Mouse (Mus musculus) liver, embryonic 13.5 days (tissue): ENCODE results near the gene Ankrd17. TPM values are rescaled to one million over a fixed set of nuclear protein-coding genes. Genes with fewer than 3 reads are reported as not detected.

Experiments used
- ATAC-seq: fragments of 200-750 bp; cut with Nextera tagmentation; 2 replicates; pipeline ENCODE4 v1.8.0; 2017; ENCODE audit warnings: low read depth, mild to moderate bottlenecking, moderate number of reproducible peaks, moderate library complexity
- DNase-seq: peaks from one replicate; pipeline ENCODE4 v3.0.0; 2022
- H3K27ac ChIP-seq: fragments of 300-500 bp; sonication (generic); 2 replicates; pipeline ENCODE4 v1.5.1; 2015; ENCODE audit warnings: moderate library complexity, mild to moderate bottlenecking, inconsistent platforms
- H3K27me3 ChIP-seq: fragments of 300-500 bp; sonication (generic); 2 replicates; pipeline ENCODE4 v1.6.1; 2015; ENCODE audit warnings: mild to moderate bottlenecking, inconsistent platforms
- H3K36me3 ChIP-seq: fragments of 300-500 bp; sonication (generic); 2 replicates; pipeline ENCODE4 v1.6.1; 2015; ENCODE audit warnings: mild to moderate bottlenecking, inconsistent platforms
- H3K4me1 ChIP-seq: fragments of 300-500 bp; sonication (generic); replicated peaks from 2 replicates; pipeline ENCODE4 v1.6.1; 2015; ENCODE audit warnings: inconsistent platforms
- H3K4me2 ChIP-seq: fragments of 300-500 bp; sonication (generic); 2 replicates; pipeline ENCODE4 v1.6.1; 2015; ENCODE audit warnings: inconsistent platforms, mild to moderate bottlenecking, moderate library complexity
- H3K4me3 ChIP-seq: fragments of 300-500 bp; sonication (generic); replicated peaks from 2 replicates; pipeline ENCODE4 v1.5.1; 2015; ENCODE audit warnings: mild to moderate bottlenecking, inconsistent platforms
- H3K9ac ChIP-seq: fragments of 300-500 bp; sonication (generic); 2 replicates; pipeline ENCODE4 v1.6.1; 2015; ENCODE audit warnings: mild to moderate bottlenecking, inconsistent platforms
- H3K9me3 ChIP-seq: fragments of 300-500 bp; sonication (generic); replicated peaks from 2 replicates; pipeline ENCODE4 v1.6.1; 2016; ENCODE audit warnings: inconsistent platforms
- WGBS: fragments of 180-500 bp; shearing (Covaris S2); methylation state at CpG from one replicate; pipeline ENCODE4 v1.1.7; 2015; ENCODE audit not compliant: insufficient replicate concordance; 5-methylcytosine and 5-hydroxymethylcytosine counted together
- polyA plus RNA-seq: library from polyadenylated mRNA; unstranded; fragments of >200 nt; fragmentation: Nextera tagmentation; extraction: Ambion mirVana; gene quantifications from 2 replicates; pipeline ENCODE4 v1.2.1, GENCODE M21; 2015

The Ankrd17 gene
- polyA plus RNA-seq: 9.3 and 10.0 TPM in 2 replicates

DNA sequence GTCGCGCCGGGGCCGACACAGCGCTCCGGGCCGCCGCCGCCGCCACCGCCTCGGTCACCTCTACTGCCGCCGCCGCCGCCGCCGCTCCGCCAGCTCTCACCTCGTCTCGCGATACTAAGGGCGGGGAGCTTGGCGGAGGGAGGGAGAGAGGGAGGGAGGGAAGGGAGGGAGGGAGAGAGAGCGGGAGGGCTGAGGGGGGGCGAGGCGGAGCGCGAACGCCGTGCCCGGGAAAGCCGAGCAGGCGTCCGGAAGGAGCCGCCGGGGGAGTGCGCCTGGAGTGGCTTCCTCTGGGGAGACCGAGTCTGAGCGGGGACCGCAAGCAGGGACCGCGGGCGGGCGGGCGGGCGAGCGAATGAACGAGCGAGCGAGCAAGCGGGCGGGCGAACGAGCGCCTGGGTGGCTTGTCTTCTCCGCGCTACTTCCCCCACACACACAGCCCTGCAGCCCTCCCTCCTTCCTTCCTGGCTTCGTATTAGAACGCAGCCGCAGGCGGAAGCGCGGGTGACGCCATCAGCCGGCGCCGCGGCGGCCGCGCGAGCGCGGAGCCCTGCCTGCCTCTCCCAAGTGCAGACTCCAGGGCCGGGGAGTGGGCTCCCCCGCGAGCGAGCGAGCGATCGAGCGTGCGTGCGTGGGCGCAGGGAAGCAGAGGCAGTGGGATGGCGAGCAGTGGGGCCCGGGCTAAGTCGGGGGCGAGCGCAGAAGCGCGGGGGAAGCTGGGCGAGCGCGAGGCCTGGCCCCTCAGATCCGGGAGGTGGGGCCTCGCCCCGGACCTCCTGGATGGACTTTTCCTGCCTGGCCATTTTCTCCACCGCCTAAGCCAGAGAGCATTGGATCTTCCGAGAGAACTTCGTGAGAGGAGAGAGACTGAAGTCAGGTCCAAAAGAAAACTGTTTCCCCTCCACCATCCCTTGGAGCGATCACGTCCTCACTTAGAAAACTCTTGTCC lies at the start of gene Ankrd17:
Gene Ankrd17, minus strand, starts transcription at position 457 of the 946 bp plus-strand sequence.
- Histone ChIP-seq H3K9me3 (no peaks in the 10 kb centered on the region), H3K27me3 (no peaks in the 10 kb centered on the region), H3K27ac (peak within 1 kb of the TSS; percentile 97), H3K36me3 (0 out of 2 replicates have a peak, but pooled peaks cover 4% of the 10 kb centered on the region), H3K4me3 (peak within 1 kb of the TSS; percentile 95), H3K9ac (peak within 1 kb of the TSS; percentile 95), H3K4me1 (peaks cover 34% of the 10 kb centered on the region), H3K4me2 (peak within 1 kb of the TSS; percentile 88)
- WGBS: under 1% methylated on average over 75 of the region's 104 CpGs
- ATAC-seq: peak; percentile 87
- peak; percentile 79 for DNase-seq

DNA sequence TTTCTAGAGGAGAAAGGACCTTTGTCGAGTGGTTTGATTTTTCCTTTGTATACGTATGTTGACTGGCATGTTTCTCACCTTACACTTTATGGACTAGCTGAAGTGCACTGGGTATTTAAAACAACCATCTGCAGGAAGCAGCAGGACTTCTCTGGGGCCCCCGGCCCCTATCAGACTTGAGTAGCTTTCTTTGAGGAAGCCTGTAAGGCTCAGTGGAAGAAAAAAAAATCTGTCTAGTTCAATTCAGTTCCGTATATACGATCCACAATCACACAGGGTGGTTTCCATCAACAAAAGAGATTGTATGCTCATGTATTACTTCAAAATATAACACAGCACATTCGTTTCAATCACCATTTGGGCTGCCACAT lies 48.5 kb upstream of the Ankrd17 start:
- Histone ChIP-seq H3K4me1 (peaks cover 6% of the 10 kb centered on the region; the same call in 1 of the 2 replicates), H3K4me3 (no peak overlapping the region), H3K36me3 (no peaks in the 10 kb centered on the region), H3K9ac (no peak overlapping the region), H3K27me3 (no peaks in the 10 kb centered on the region), H3K27ac (peak overlapping the region; percentile 56), H3K9me3 (no peaks in the 10 kb centered on the region), H3K4me2 (no peak overlapping the region)
- ATAC-seq: no peak
- 9% methylated on average over 6 of the region's 6 CpGs for WGBS
- DNase-seq: no peak

DNA sequence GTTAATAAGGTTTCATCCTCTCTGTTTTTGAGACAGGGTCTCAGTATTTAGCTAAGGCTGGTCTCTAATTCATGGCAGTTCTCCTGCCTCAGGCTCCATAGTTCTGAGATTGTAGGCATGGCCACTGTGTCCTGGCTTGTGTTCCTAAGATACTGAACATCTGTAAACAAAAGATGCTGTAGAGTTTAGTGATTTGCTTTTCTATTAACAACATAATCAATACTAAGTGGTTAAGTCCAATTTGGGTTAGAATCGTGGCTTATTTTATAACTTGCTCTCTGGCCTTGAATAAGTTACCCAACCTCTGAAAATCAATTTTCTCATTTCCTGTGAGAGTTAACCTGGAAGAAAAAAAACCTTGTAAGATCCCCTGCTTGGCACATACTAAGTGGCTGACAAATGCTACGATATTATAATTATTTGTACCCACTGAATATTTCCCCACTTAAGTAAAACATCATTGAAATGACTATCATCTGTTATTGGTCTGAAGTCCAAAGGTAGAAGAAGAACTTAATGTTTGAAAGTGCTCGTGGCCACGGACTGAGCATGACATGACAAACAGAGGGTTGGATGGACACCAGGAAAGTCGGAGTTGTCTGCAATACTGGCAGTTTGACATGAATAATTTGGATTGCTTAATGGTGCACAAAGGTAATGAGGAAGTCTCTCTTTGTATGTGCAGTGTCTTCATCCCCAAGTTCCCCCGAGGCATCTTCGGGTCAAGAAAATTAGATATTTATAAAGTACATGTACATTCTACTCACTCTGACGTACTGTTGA lies 48.0 kb upstream of the Ankrd17 start:
- Histone ChIP-seq H3K4me1 (peaks cover 6% of the 10 kb centered on the region; the same call in 1 of the 2 replicates), H3K36me3 (no peaks in the 10 kb centered on the region), H3K9ac (no peak overlapping the region), H3K27ac (peak overlapping the region; percentile 56), H3K4me3 (no peak overlapping the region), H3K4me2 (no peak overlapping the region), H3K9me3 (no peaks in the 10 kb centered on the region), H3K27me3 (no peaks in the 10 kb centered on the region)
- WGBS: 36% methylated on average over 8 of the region's 8 CpGs
- ATAC-seq: peak; percentile 45; the same call in 1 of the 2 replicates
- no peak for DNase-seq

DNA sequence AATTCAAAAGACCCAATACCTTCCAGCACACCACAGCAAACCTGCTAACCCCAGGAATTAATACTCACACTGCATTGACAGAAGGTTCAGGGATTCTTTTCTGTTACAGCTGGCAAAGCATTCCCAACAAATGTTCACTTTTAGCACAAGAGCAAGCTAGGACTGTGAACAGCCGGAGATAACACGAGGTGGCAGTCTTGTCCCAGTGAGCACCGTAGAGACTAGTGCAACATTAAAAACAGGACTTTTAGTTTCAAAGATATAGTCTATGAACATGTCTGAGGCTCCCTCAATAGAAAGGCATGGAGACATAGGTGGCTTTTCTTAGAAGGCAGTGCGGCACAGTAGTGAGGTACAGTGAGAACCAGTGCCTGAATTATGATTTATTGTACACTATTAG lies 38.8 kb upstream of the Ankrd17 start:
- no peaks in the 10 kb centered on the region for H3K4me1 ChIP-seq
- H3K4me2 ChIP-seq: no peak overlapping the region
- 57% methylated on average over 4 of the region's 4 CpGs for WGBS
- H3K27me3 ChIP-seq: no peaks in the 10 kb centered on the region
- DNase-seq (no peak), ATAC-seq (peak; percentile 54; the same call in 1 of the 2 replicates)
- no peak overlapping the region for H3K27ac ChIP-seq
- H3K4me3 ChIP-seq: no peak overlapping the region
- H3K9me3 ChIP-seq: no peaks in the 10 kb centered on the region
- no peak overlapping the region for H3K9ac ChIP-seq
- H3K36me3 ChIP-seq: no peaks in the 10 kb centered on the region

DNA sequence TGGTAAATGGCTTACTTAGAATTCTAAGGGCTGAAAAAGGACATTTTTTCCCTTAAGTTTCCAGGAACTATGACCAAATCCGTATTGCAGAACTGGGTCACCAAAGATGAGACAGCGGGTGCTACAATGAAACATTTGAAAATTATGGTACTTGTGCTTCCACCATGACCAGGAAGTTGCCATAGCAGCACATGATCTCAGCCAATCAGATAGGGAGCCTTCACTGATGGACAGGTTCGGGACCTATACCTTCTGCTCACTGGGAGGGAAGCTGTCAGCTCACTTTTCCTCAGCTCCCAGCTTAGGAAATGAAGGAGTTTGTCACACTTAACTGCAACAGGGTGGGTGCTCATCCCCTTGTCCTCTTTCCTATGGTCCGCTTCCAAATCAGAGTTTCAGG lies 30.4 kb upstream of the Ankrd17 start:
- H3K9me3 ChIP-seq: no peaks in the 10 kb centered on the region

DNA sequence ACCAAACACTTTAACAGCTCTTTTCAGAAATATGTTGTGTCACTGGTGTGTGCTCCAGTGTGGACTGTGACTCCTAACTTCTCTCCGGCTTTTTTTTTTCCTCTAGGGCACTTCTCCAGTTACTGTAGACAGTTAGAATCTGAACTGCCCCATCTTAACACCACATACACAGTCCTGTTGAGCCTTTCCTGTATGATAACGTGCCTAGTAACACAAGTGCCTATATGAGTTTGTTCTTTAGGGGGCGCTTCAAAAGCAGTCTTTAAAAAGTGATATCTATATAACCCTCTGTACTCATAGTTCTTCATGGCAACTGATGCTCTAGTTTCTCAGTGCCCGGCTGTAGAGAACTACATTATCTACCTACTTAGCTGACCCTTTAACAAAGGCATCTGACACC lies 27.9 kb upstream of the Ankrd17 start:
- 43% methylated on average over 4 of the region's 4 CpGs for WGBS

More for the DNA sequence above, 30.4 kb upstream of the Ankrd17 start:
- ATAC-seq (no peak), DNase-seq (no peak)
- Histone ChIP-seq H3K4me1 (no peaks in the 10 kb centered on the region), H3K9ac (no peak overlapping the region), H3K4me2 (no peak overlapping the region), H3K27ac (no peak overlapping the region), H3K36me3 (no peaks in the 10 kb centered on the region), H3K4me3 (no peak overlapping the region), H3K27me3 (no peaks in the 10 kb centered on the region)
- 64% methylated on average over 4 of the region's 4 CpGs for WGBS

DNA sequence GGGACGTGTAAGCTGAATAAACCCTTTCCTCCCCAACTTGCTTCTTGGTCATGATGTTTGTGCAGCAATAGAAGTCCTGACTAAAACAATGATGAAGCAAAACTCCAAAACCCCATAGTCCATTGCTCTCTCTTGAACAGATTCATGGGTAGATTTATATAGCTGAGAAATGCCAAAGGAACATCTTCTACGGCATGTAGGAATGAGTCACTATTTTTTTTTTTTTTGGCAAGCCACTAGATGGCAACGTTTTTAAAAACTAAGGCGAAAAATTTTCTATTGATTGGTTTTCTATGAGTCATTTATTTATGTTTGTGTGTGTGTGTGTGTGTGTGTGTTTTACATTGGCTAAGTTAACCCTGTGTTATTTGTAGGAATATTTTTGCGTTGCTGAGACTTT lies 27.4 kb upstream of the Ankrd17 start:
- no peak overlapping the region for H3K4me2 ChIP-seq
- H3K4me1 ChIP-seq: no peaks in the 10 kb centered on the region
- ATAC-seq (no peak), DNase-seq (no peak)
- H3K27me3 ChIP-seq: no peaks in the 10 kb centered on the region
- H3K9ac ChIP-seq: no peak overlapping the region
- H3K36me3 ChIP-seq: no peaks in the 10 kb centered on the region
- no peak overlapping the region for H3K27ac ChIP-seq
- H3K4me3 ChIP-seq: no peak overlapping the region
- 47% methylated on average over 5 of the region's 5 CpGs for WGBS
- H3K9me3 ChIP-seq: no peaks in the 10 kb centered on the region

More for the DNA sequence above, 27.9 kb upstream of the Ankrd17 start:
- Histone ChIP-seq H3K27ac (no peak overlapping the region), H3K9ac (no peak overlapping the region), H3K27me3 (no peaks in the 10 kb centered on the region), H3K36me3 (no peaks in the 10 kb centered on the region), H3K4me2 (no peak overlapping the region), H3K4me3 (no peak overlapping the region), H3K4me1 (no peaks in the 10 kb centered on the region), H3K9me3 (no peaks in the 10 kb centered on the region)
- no peak for ATAC-seq
- DNase-seq: no peak

DNA sequence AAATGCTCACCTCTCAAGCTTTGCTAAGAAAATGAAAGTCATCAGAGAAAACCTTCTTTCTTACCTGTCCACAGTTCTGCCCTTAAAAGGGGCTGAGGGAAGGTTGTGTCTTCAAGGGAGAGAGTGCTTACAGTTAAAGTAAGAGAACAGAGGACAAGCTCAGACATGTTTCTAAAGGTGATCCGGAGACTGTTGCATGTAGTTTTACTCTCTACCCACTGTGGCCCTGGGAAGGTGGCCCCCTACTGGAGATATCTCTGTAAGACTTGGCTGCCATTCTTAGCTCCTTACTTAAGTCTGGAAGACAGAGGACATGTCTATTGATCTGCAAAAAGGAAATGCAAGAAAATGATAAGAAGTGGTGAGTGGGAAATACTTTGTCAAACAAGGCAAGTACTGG lies 16.7 kb upstream of the Ankrd17 start:
- H3K36me3 ChIP-seq: no peaks in the 10 kb centered on the region
- no peak overlapping the region for H3K9ac ChIP-seq
- H3K4me3 ChIP-seq: no peak overlapping the region
- WGBS: 39% methylated on average over 1 of the region's 1 CpGs
- H3K27me3 ChIP-seq: no peaks in the 10 kb centered on the region
- ATAC-seq (no peak), DNase-seq (peak; percentile 8)
- no peak overlapping the region for H3K4me2 ChIP-seq
- no peaks in the 10 kb centered on the region for H3K4me1 ChIP-seq
- H3K9me3 ChIP-seq: no peaks in the 10 kb centered on the region
- no peak overlapping the region for H3K27ac ChIP-seq

DNA sequence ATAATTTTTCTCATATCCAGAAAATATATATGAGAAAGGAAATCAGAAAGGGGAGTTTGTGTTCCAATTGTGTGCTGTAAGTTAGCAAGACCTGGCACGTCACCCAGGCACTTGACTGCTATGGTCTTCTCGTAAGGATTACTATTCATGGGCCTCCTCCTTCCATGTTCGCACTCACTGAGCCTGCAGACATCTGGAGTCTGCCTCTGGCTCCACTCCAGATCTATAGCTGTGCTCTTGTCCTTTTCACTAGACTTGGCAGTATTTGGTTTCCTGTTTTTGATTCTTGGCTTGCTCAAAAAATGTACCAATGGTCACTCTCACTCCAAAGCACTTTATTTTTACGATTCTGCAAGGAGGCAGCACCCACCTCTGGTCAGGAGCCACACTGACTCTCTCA lies 15.1 kb upstream of the Ankrd17 start:
- no peak for DNase-seq
- Histone ChIP-seq H3K4me1 (no peaks in the 10 kb centered on the region), H3K27ac (no peak overlapping the region), H3K4me3 (no peak overlapping the region), H3K4me2 (no peak overlapping the region), H3K36me3 (no peaks in the 10 kb centered on the region), H3K9me3 (no peaks in the 10 kb centered on the region), H3K9ac (no peak overlapping the region), H3K27me3 (no peaks in the 10 kb centered on the region)
- 57% methylated on average over 4 of the region's 4 CpGs for WGBS
- no peak for ATAC-seq

DNA sequence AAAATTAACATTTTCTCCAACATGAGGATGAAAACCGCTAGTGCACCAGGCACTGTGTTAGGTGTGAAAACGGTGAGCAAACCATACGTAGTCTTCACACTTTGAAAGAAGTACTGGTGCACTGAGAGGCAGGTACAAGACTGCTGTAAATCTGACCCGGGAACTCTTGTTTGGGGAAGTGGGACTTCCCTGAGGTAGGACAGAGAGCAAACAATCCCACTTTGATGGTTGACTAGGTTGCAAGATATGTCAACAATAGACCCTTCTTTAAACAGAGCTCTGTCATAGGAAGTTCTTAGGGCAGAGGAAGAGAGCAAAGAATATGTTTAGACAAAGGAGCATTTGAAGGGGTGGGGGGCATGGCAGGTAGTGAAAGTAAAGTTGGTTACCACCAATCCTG lies 7.3 kb upstream of the Ankrd17 start:
- WGBS: 63% methylated on average over 4 of the region's 4 CpGs
- no peaks in the 10 kb centered on the region for H3K9me3 ChIP-seq

DNA sequence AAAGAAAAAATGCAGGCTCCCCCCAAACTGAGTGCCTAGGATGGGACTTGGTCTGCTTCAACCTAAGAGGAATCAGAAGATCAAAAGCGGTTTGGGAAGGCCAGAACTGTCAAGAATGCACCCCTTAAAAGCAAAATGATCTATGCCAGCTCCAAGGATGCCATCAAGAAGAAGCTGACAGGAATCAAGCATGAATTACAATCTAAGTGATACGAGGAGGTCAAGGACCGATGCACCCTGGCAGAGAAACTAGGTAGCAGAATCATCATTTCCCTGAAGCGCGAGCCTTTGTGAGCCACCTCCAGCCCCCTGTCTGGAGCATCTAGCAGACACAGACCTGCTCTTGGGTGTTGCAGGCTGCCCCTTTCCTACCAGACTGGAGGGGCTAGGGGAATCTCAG lies 4.0 kb upstream of the Ankrd17 start:
- no peak for ATAC-seq
- Histone ChIP-seq H3K4me2 (no peak overlapping the region), H3K27ac (no peak overlapping the region), H3K4me1 (peaks cover 10% of the 10 kb centered on the region), H3K36me3 (no peaks in the 10 kb centered on the region), H3K9me3 (no peaks in the 10 kb centered on the region), H3K27me3 (no peaks in the 10 kb centered on the region), H3K4me3 (no peak overlapping the region), H3K9ac (no peak overlapping the region)
- no peak for DNase-seq
- 72% methylated on average over 5 of the region's 5 CpGs for WGBS

More for the DNA sequence above, 7.3 kb upstream of the Ankrd17 start:
- no peaks in the 10 kb centered on the region for H3K27me3 ChIP-seq
- H3K4me3 ChIP-seq: no peak overlapping the region
- H3K4me2 ChIP-seq: no peak overlapping the region
- H3K9ac ChIP-seq: no peak overlapping the region
- H3K27ac ChIP-seq: no peak overlapping the region
- no peak for DNase-seq
- peak; percentile 63 for ATAC-seq
- no peaks in the 10 kb centered on the region for H3K36me3 ChIP-seq
- no peaks in the 10 kb centered on the region for H3K4me1 ChIP-seq
